ENCODE assay signal across 8 mouse cellular contexts in genomic region chr2:109891031-109891430, GRCm38 (mm10). TPM values are rescaled to one million over a fixed set of nuclear protein-coding genes. Genes with fewer than 3 reads are reported as not detected.
DNase-seq lines count a peak whose midpoint lies in the region; ATAC-seq and TF ChIP-seq lines count a peak whose summit lies in the region.

No protein-coding gene starts in this region.

- intact Hi-C loops in left cerebral cortex, postnatal 25 days (cut with DNase I) = loop anchor here (10.0 kb wide), 1 partner anchor 1926 kb away; no protein-coding TSS in a partner anchor

- WGBS in embryonic facial prominence, embryonic 14.5 days = 0% methylated on average over 9 of the region's 34 CpGs
- WGBS in intestine, embryonic 15.5 days = under 1% methylated on average over 24 of the region's 34 CpGs

- H3K9me3 ChIP-seq in embryonic facial prominence, embryonic 14.5 days (ENCODE audit: control insufficient read depth, low read length) = peaks cover 6% of the 10 kb centered on the region; the same call in 1 of the 2 replicates
- H3K9me3 ChIP-seq in intestine, embryonic 15.5 days = no peaks in the 10 kb centered on the region

- peak; percentile 81 for ATAC-seq in embryonic facial prominence, embryonic 14.5 days (ENCODE audit: low read depth)
- ATAC-seq in intestine, embryonic 15.5 days = peak; percentile 84
- peak; percentile 45 for ATAC-seq in megakaryocyte-erythroid progenitor cell, adult 5-6 weeks (replicated peaks; ENCODE audit: low FRiP score, low TSS enrichment, poor library complexity, severe bottlenecking)

- peaks cover 20% of the 10 kb centered on the region for H3K36me3 ChIP-seq in C2C12 (ENCODE audit: control insufficient read depth, insufficient read depth)
- H3K36me3 ChIP-seq in embryonic facial prominence, embryonic 14.5 days (ENCODE audit: control insufficient read depth, insufficient read depth, low read length) = peaks cover 19% of the 10 kb centered on the region
- H3K36me3 ChIP-seq in intestine, embryonic 15.5 days = peaks cover 10% of the 10 kb centered on the region

- H3K4me1 ChIP-seq in embryonic facial prominence, embryonic 14.5 days (ENCODE audit: control insufficient read depth, insufficient read depth, low read length) = peaks cover 13% of the 10 kb centered on the region
- peaks cover 7% of the 10 kb centered on the region; the same call in 1 of the 2 replicates for H3K4me1 ChIP-seq in intestine, embryonic 15.5 days (replicated peaks)

- peak overlapping the region; percentile 84 for H3K4me3 ChIP-seq in C2C12 (ENCODE audit: insufficient read depth, poor library complexity, severe bottlenecking)
- peak overlapping the region; percentile 98 for H3K4me3 ChIP-seq in embryonic facial prominence, embryonic 14.5 days (ENCODE audit: low read depth, low read length)
- peak overlapping the region; percentile 82 for H3K4me3 ChIP-seq in intestine, embryonic 15.5 days (replicated peaks)

- H3K79me3 ChIP-seq in C2C12 (ENCODE audit: low read depth) = peaks cover 38% of the 10 kb centered on the region

- H3K4me2 ChIP-seq in embryonic facial prominence, embryonic 14.5 days (ENCODE audit: low read depth, low read length) = peak overlapping the region; percentile 85
- peak overlapping the region; percentile 65 for H3K4me2 ChIP-seq in intestine, embryonic 15.5 days (replicated peaks)

- no peak for TF ChIP-seq CTCF in C2C12 (IDR thresholded peaks at IDR 0.05; ENCODE audit: control insufficient read depth, insufficient read depth, insufficient read length)

- peak; percentile 27 to 51 for DNase-seq in frontal cortex, postnatal 36 days (ENCODE audit: low spot score in 2 of 2)
- no peak for DNase-seq in frontal cortex, postnatal 10 days (ENCODE audit: low spot score in 2 of 2)
- peak; percentile 22 for DNase-seq in embryonic facial prominence, embryonic 14.5 days (ENCODE audit: low spot score)
- no peak for DNase-seq in left cerebral cortex, postnatal 25 days (ENCODE audit: low spot score in 2 of 2)
- DNase-seq in adrenal gland, adult 2 months = no peak

- H3K27me3 ChIP-seq in C2C12 (ENCODE audit: control insufficient read depth, insufficient read depth, insufficient read length) = no peaks in the 10 kb centered on the region
- H3K27me3 ChIP-seq in embryonic facial prominence, embryonic 14.5 days (replicated peaks; ENCODE audit: control insufficient read depth, insufficient read depth, low read length) = no peaks in the 10 kb centered on the region
- no peaks in the 10 kb centered on the region for H3K27me3 ChIP-seq in intestine, embryonic 15.5 days (replicated peaks)

- H3K9ac ChIP-seq in embryonic facial prominence, embryonic 14.5 days (ENCODE audit: low read depth, low read length) = peak overlapping the region; percentile 98
- H3K9ac ChIP-seq in intestine, embryonic 15.5 days = peak overlapping the region; percentile 89

- peaks cover 50% of the 10 kb centered on the region for H3K79me2 ChIP-seq in C2C12 (ENCODE audit: control insufficient read depth, insufficient read depth)

- peak overlapping the region; percentile 93 for H3K27ac ChIP-seq in embryonic facial prominence, embryonic 14.5 days (replicated peaks; ENCODE audit: low read depth, low read length)
- H3K27ac ChIP-seq in intestine, embryonic 15.5 days = peak overlapping the region; percentile 90

- H3ac ChIP-seq in C2C12 (ENCODE audit: control insufficient read depth, insufficient read length, low read depth) = peak overlapping the region; percentile 88

TF ChIP-seq in C2C12, 6 proteins besides CTCF, POLR2A, EP300 and RAD21:
- TF ChIP-seq MYOG (IDR thresholded peaks at IDR 0.05; ENCODE audit: control insufficient read depth, extremely low read depth, insufficient read length) (no peak), CEBPB (IDR thresholded peaks at IDR 0.05; ENCODE audit: low read depth) (no peak), MAX (IDR thresholded peaks at IDR 0.05) (no peak), USF1 (IDR thresholded peaks at IDR 0.05; ENCODE audit: low read depth) (no peak), FOSL1 (IDR thresholded peaks at IDR 0.05; ENCODE audit: insufficient read depth, low read length, poor library complexity, severe bottlenecking) (no peak), MYOD1 (IDR thresholded peaks at IDR 0.05; ENCODE audit: control insufficient read depth, insufficient read length, low read depth) (no peak)

RNA-seq across cellular contexts. Expression of gene Lin7c, which starts 0.4 kb away (rescaled TPM):
- 13.8 TPM for polyA plus RNA-seq in C2C12 (2012; fragmentation: generic; extraction: Trizol)
- 61.9 and 62.6 TPM in 2 replicates for polyA plus RNA-seq in embryonic facial prominence, embryonic 14.5 days (2014; fragmentation: Nextera tagmentation; extraction: Ambion mirVana)
- polyA plus RNA-seq in intestine, embryonic 15.5 days (2015; fragmentation: Nextera tagmentation; extraction: Ambion mirVana) = 64.3 and 72.0 TPM in 2 replicates
- total RNA-seq in megakaryocyte-erythroid progenitor cell, adult 5-6 weeks (2014; fragmentation: Nextera tagmentation) = 31.5 and 32.5 TPM in 2 replicates
- 78.9 and 133 TPM in 2 replicates for total RNA-seq in megakaryocyte-erythroid progenitor cell, adult 5-6 weeks (2017)
- 10 to 100 TPM; 74.6 to 75.6 TPM for total RNA-seq in left cerebral cortex, postnatal 25 days (2021)
- 10 to 100 TPM; 79.3 to 89.4 TPM for total RNA-seq in adrenal gland, adult 2 months (2021)
- polyA plus RNA-seq in adrenal gland, adult 2 months (2012; rRNA removed) = 2.6 and 4.2 TPM in 2 replicates

RNA-seq across cellular contexts. Expression of gene Lgr4, which starts 26.4 kb away (rescaled TPM):
- polyA plus RNA-seq in C2C12 (2012; fragmentation: generic; extraction: Trizol) = 6.7 TPM
- polyA plus RNA-seq in embryonic facial prominence, embryonic 14.5 days (2014; fragmentation: Nextera tagmentation; extraction: Ambion mirVana) = 24.6 and 25.0 TPM in 2 replicates
- polyA plus RNA-seq in intestine, embryonic 15.5 days (2015; fragmentation: Nextera tagmentation; extraction: Ambion mirVana) = 27.6 and 29.4 TPM in 2 replicates
- total RNA-seq in megakaryocyte-erythroid progenitor cell, adult 5-6 weeks (2014; fragmentation: Nextera tagmentation) = 0.67 and 1.4 TPM in 2 replicates
- 1.3 and 1.6 TPM in 2 replicates for total RNA-seq in megakaryocyte-erythroid progenitor cell, adult 5-6 weeks (2017)
- total RNA-seq in left cerebral cortex, postnatal 25 days (2021) = 10 to 100 TPM; 24.3 to 27.4 TPM
- 100 to 1,000 TPM; 123 to 227 TPM for total RNA-seq in adrenal gland, adult 2 months (2021)
- polyA plus RNA-seq in adrenal gland, adult 2 months (2012; rRNA removed) = 27.7 and 57.6 TPM in 2 replicates

Comparison
In these comparisons a context has a peak if more than half of its experiments do, and no peak if none do; other contexts are left out.
1. DNase-seq: peak in frontal cortex, postnatal 36 days (2 of 2) and embryonic facial prominence, embryonic 14.5 days (single experiment); none in frontal cortex, postnatal 10 days (0 of 2), left cerebral cortex, postnatal 25 days (0 of 2) and adrenal gland, adult 2 months (single experiment).
2. Peak in every context shown above with its lines, with median percentiles within 50 percentile points of each other: H3K4me3 ChIP-seq and ATAC-seq.